Mouse (Mus musculus) ES-E14 (cell line): ENCODE results near the gene Pxk.

ENCODE experiments used
- HCFC1 ChIP-seq: IDR thresholded peaks from 2 replicates; pipeline ENCODE4 v1.6.1; 2012; ENCODE audit warnings: low read length, inconsistent platforms, borderline replicate concordance; ENCODE audit not compliant: insufficient read depth
- MAFK ChIP-seq: IDR thresholded peaks from 2 replicates; pipeline ENCODE4 v1.6.1; 2014; ENCODE audit warnings: mild to moderate bottlenecking, low read depth, low read length, inconsistent platforms; ENCODE audit not compliant: insufficient read depth

DNA sequence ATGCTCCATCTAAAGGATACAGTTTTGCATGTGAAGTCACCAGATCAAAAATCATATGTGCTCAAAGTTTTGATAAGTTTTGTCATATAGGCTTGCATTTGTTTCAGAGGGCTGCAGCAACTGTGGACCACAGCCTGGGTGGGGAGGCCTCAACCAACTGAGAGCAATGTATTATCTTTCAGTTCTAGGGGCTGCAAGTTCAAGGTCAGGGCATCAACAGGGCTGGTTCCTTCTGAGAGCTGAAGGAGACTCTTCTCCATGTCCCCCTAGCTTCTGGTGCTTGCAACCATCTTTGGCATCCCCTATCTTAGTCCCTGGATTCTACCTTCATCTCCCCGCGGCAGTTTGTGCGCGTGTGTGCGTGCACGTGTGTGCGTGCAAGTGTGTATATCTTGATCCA, 45.4 kb upstream of the Pxk start:
- no peak for TF ChIP-seq MAFK
- no peak for TF ChIP-seq HCFC1
